Mouse (Mus musculus) bone marrow, adult 2 months (tissue): ENCODE data around the gene Zc3h7b.

ENCODE experiments used
- CTCF ChIP-seq: fragments of 200-500 bp; IDR thresholded peaks from 2 replicates; pipeline ENCODE4 v1.5.1; 2011; ENCODE audit warnings: low read length, control low read depth; ENCODE audit not compliant: control insufficient read depth, insufficient read depth
- POLR2A ChIP-seq: fragments of 200-500 bp; IDR thresholded peaks from 2 replicates; pipeline ENCODE4 v1.6.1; 2011; ENCODE audit warnings: low read depth, mild to moderate bottlenecking, control low read depth, low read length, borderline replicate concordance; ENCODE audit not compliant: control insufficient read depth

DNA sequence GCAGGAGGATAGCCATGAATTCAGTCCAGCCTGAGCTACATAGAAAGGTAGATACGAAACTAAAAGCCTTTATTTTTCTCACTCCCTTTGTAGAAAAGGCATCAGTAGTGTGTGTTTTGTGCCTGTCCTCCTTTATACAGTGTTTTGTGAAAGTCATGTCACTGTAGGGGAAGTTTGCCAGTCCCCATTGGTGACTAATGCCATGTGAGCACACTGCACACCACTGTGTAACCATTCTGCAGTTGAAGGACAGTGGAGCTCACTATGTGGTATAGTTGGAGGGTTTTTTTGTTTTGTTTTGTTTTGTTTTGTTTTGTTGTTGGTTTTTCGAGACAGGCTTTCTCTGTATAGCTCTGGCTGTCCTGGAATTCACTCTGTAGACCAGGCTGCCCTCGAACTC is 73.5 kb downstream of the Zc3h7b start:
- TF ChIP-seq CTCF (no peak), POLR2A (no peak)
